Mouse (Mus musculus) ovary, postnatal 36 days (tissue): ENCODE measurements around the gene Rbm45.

Experiments
- DNase-seq: peaks from one replicate; pipeline ENCODE4 v3.0.0; 2022; ENCODE audit warnings: low spot score, mixed read lengths

The Rbm45 gene

GRCm38 (mm10) chr2:76369821-76370655, at the start of gene Rbm45:
Rbm45 (plus strand) TSS chr2:76369984.
- DNase-seq: peak; percentile 85

- no peak for DNase-seq
These were observed 49.4 kb upstream of the Rbm45 start for GRCm38 (mm10) chr2:76320336-76320735.

- no peak for DNase-seq
These were observed 46.5 kb upstream of the Rbm45 start for GRCm38 (mm10) chr2:76323185-76323875.

GRCm38 (mm10) chr2:76324463-76324862, 45.3 kb upstream of the Rbm45 start:
- DNase-seq: no peak

GRCm38 (mm10) chr2:76326161-76326560, 43.6 kb upstream of the Rbm45 start:
- DNase-seq: no peak

GRCm38 (mm10) chr2:76330081-76330480, 39.7 kb upstream of the Rbm45 start:
- DNase-seq: no peak

GRCm38 (mm10) chr2:76332161-76332805, 37.5 kb upstream of the Rbm45 start:
- DNase-seq: no peak

- DNase-seq: no peak
These were observed 35.2 kb upstream of the Rbm45 start for GRCm38 (mm10) chr2:76334596-76334995.

- peak; percentile 49 for DNase-seq
These were observed 31.3 kb upstream of the Rbm45 start, which contains the start of gene Pde11a for GRCm38 (mm10) chr2:76338215-76339156. Pde11a (minus strand) TSS chr2:76338774.

GRCm38 (mm10) chr2:76342146-76342545, 27.6 kb upstream of the Rbm45 start:
- DNase-seq: no peak

- DNase-seq: no peak
These were observed 21.9 kb upstream of the Rbm45 start for GRCm38 (mm10) chr2:76347839-76348238.

GRCm38 (mm10) chr2:76360226-76360625, 9.6 kb upstream of the Rbm45 start, which contains the start of gene Cyct:
Cyct (minus strand) TSS chr2:76360450.
- DNase-seq: no peak

- no peak for DNase-seq
These were observed 7.7 kb upstream of the Rbm45 start for GRCm38 (mm10) chr2:76362111-76362510.

GRCm38 (mm10) chr2:76365811-76366210, 4.0 kb upstream of the Rbm45 start:
- DNase-seq: no peak

GRCm38 (mm10) chr2:76367188-76367922, 2.4 kb upstream of the Rbm45 start:
- DNase-seq: peak; percentile 68

GRCm38 (mm10) chr2:76368861-76369660, 723 bp upstream of the Rbm45 start:
- no peak for DNase-seq

- DNase-seq: no peak
These were observed 805 bp downstream of the Rbm45 start for GRCm38 (mm10) chr2:76370656-76370922.

GRCm38 (mm10) chr2:76372244-76372643, 2.5 kb downstream of the Rbm45 start:
- no peak for DNase-seq

- DNase-seq: no peak
These were observed 4.9 kb downstream of the Rbm45 start for GRCm38 (mm10) chr2:76374544-76375206.

GRCm38 (mm10) chr2:76378646-76379045, 8.9 kb downstream of the Rbm45 start:
- no peak for DNase-seq
